Mouse (Mus musculus) liver (tissue): ENCODE measurements around the gene Gm10322.

Experiments
- DNase-seq: peaks from one replicate; pipeline ENCODE4 v3.0.0-alpha.2; 2020; ENCODE audit warnings: mixed read lengths

Gene Gm10322

GRCm38 (mm10) chr10:59664765-59665164, 48.9 kb downstream of the Gm10322 start:
- DNase-seq: no peak

DNA sequence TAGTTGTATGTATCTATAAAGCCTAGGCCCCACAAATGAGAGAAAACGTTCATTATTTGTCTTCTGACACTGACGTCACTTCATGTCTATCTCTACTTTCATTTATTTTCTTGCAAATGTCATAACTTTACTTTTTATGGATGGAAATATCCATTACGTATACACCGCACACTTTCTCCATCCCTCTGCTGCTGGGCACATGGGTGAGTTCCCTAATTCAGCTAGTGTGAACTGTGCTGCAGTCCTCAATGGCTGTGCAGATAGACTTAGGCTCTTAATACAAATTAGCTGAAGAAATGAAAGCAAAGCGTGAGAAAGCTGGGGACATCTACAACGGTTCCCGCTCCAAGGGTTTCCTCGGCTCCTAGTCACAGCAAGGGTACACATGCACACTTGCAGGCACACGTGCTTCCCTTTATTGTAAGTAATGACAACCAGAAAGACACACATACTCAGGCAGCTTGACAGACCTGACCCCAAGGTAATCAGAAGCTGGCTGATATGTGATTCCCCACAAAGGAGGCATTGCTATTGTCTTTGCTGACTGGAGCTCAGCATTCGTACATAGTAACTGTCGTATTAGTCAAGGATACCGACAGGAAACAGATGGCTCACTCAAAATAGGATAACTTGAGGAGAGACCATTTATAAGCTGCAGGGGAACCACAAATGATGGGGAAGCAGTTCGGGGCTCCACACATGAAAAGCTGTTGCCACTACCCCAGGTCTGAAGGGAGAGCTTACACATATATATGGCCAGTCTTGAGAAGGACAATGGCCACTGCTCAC, 49.8 kb downstream of the Gm10322 start:
- DNase-seq: no peak
